Mouse (Mus musculus) MEL (cell line): ENCODE measurements around the gene BC051019. TPM values are rescaled to one million over a fixed set of nuclear protein-coding genes. Genes with fewer than 3 reads are reported as not detected.

ENCODE experiments used
- DNase-seq: peaks from one replicate; pipeline ENCODE4 v3.0.0; 2011; ENCODE audit warnings: low read depth, low spot score
- H3K27ac ChIP-seq: 2 replicates; pipeline ENCODE4 v1.5.1; 2012; ENCODE audit warnings: low read depth, mild to moderate bottlenecking, control low read depth, low read length, moderate library complexity; ENCODE audit not compliant: control insufficient read depth
- H3K27me3 ChIP-seq, 2 experiments: fragments of 150-350 bp in 1 of 2; sonication (generic) in 1 of 2; 2 replicates each; pipeline ENCODE4 v1.6.1; 2012; ENCODE audit warnings: low read length in 2 of 2, mild to moderate bottlenecking in 2 of 2, improper control_type of control experiment in 1 of 2, moderate library complexity in 1 of 2; ENCODE audit not compliant: insufficient read depth in 2 of 2, control insufficient read depth in 1 of 2
- H3K36me3 ChIP-seq, 2 experiments: 2 replicates each; pipeline ENCODE4 v1.6.1; 2012 to 2014; ENCODE audit warnings: low read length in 2 of 2, improper control_type of control experiment in 1 of 2, inconsistent platforms in 1 of 2, mild to moderate bottlenecking in 1 of 2; ENCODE audit not compliant: insufficient read depth in 2 of 2, control insufficient read depth in 1 of 2
- H3K4me1 ChIP-seq, 2 experiments: fragments of 150-350 bp in 1 of 2; sonication (generic) in 1 of 2; 2 replicates each; pipeline ENCODE4 v1.6.1; 2012; ENCODE audit warnings: low read length in 2 of 2, improper control_type of control experiment in 1 of 2, mild to moderate bottlenecking in 1 of 2; ENCODE audit not compliant: insufficient read depth in 2 of 2, control insufficient read depth in 1 of 2
- H3K4me3 ChIP-seq, 2 experiments: fragments of 150-350 bp in 1 of 2; sonication (generic) in 1 of 2; 2 replicates each; pipeline ENCODE4 v1.5.1; 2012; ENCODE audit warnings: low read depth in 2 of 2, low read length in 2 of 2, mild to moderate bottlenecking in 2 of 2, moderate library complexity in 2 of 2, control low read depth in 1 of 2, improper control_type of control experiment in 1 of 2; ENCODE audit not compliant: control insufficient read depth in 1 of 2, insufficient read depth in 1 of 2
- H3K79me2 ChIP-seq: 2 replicates; pipeline ENCODE4 v1.6.1; 2012; ENCODE audit warnings: mild to moderate bottlenecking, low read length, moderate library complexity; ENCODE audit not compliant: control insufficient read depth, poor library complexity, insufficient read depth
- H3K9ac ChIP-seq: 2 replicates; pipeline ENCODE4 v1.6.1; 2012; ENCODE audit warnings: low read depth, mild to moderate bottlenecking, control low read depth, low read length, moderate library complexity; ENCODE audit not compliant: control insufficient read depth, poor library complexity, severe bottlenecking
- H3K9me3 ChIP-seq: fragments of 150-350 bp; sonication (generic); replicated peaks from 2 replicates; pipeline ENCODE4 v1.6.1; 2012; ENCODE audit warnings: mild to moderate bottlenecking, low read length, improper control_type of control experiment, moderate library complexity; ENCODE audit not compliant: insufficient read depth
- CHD1 ChIP-seq: IDR thresholded peaks from 2 replicates; pipeline ENCODE4 v1.6.1; 2012; ENCODE audit warnings: low read depth, mild to moderate bottlenecking, inconsistent platforms, low read length, improper control_type of control experiment
- CHD2 ChIP-seq: IDR thresholded peaks from 2 replicates; pipeline ENCODE4 v1.6.1; 2011; ENCODE audit warnings: low read length, improper control_type of control experiment
- HCFC1 ChIP-seq: IDR thresholded peaks from 2 replicates; pipeline ENCODE4 v1.6.1; 2012; ENCODE audit warnings: low read depth, mild to moderate bottlenecking, inconsistent platforms, low read length, improper control_type of control experiment, moderate library complexity
- JUND ChIP-seq: IDR thresholded peaks from 2 replicates; pipeline ENCODE4 v1.6.1; 2011; ENCODE audit warnings: low read depth, mild to moderate bottlenecking, improper control_type of control experiment, low read length
- KAT2A ChIP-seq: conservative IDR thresholded peaks from 2 replicates; pipeline ENCODE4 v1.6.1; 2012; ENCODE audit warnings: low read depth, low read length, improper control_type of control experiment, inconsistent platforms
- MAZ ChIP-seq: IDR thresholded peaks from 2 replicates; pipeline ENCODE4 v1.6.1; 2012; ENCODE audit warnings: low read depth, mild to moderate bottlenecking, inconsistent platforms, low read length, improper control_type of control experiment
- MYC ChIP-seq: IDR thresholded peaks from 2 replicates; pipeline ENCODE4 v1.6.1; 2011; ENCODE audit warnings: low read depth, mild to moderate bottlenecking, low read length, improper control_type of control experiment, moderate library complexity
- NRF1 ChIP-seq: IDR thresholded peaks from 2 replicates; pipeline ENCODE4 v1.6.1; 2014; ENCODE audit warnings: low read depth, mild to moderate bottlenecking, inconsistent platforms, low read length, improper control_type of control experiment, moderate library complexity; ENCODE audit not compliant: poor library complexity, insufficient read depth, severe bottlenecking
- POLR2A ChIP-seq, 2 experiments: IDR thresholded peaks; 2 replicates each; pipeline ENCODE4 v1.6.1; 2011 to 2012; ENCODE audit warnings: low read length in 2 of 2, mild to moderate bottlenecking in 2 of 2, control low read depth in 1 of 2, improper control_type of control experiment in 1 of 2, low read depth in 1 of 2, moderate library complexity in 1 of 2; ENCODE audit not compliant: control insufficient read depth in 1 of 2, insufficient read depth in 1 of 2, poor library complexity in 1 of 2
- POLR2AphosphoS2 ChIP-seq: IDR thresholded peaks from 2 replicates; pipeline ENCODE4 v1.6.1; 2011; ENCODE audit warnings: low read length, improper control_type of control experiment
- SIN3A ChIP-seq: IDR thresholded peaks from 2 replicates; pipeline ENCODE4 v1.6.1; 2012; ENCODE audit warnings: low read length, improper control_type of control experiment, inconsistent platforms
- TBP ChIP-seq: IDR thresholded peaks from 2 replicates; pipeline ENCODE4 v1.8.0; 2011; ENCODE audit warnings: low read depth, low read length, improper control_type of control experiment
- UBTF ChIP-seq: IDR thresholded peaks from 2 replicates; pipeline ENCODE4 v1.6.1; 2012; ENCODE audit warnings: low read depth, mild to moderate bottlenecking, inconsistent platforms, low read length, improper control_type of control experiment, moderate library complexity, borderline replicate concordance; ENCODE audit not compliant: insufficient read depth
- USF1 ChIP-seq: IDR thresholded peaks from 2 replicates; pipeline ENCODE4 v1.6.1; 2014; ENCODE audit warnings: low read depth, mild to moderate bottlenecking, inconsistent platforms, low read length, improper control_type of control experiment, moderate library complexity
- ZMIZ1 ChIP-seq: IDR thresholded peaks from 2 replicates; pipeline ENCODE4 v1.6.1; 2012; ENCODE audit warnings: low read depth, mild to moderate bottlenecking, inconsistent platforms, low read length, improper control_type of control experiment, moderate library complexity
- ZNF384 ChIP-seq: IDR thresholded peaks from 2 replicates; pipeline ENCODE4 v1.6.1; 2012; ENCODE audit warnings: low read depth, mild to moderate bottlenecking, inconsistent platforms, low read length, improper control_type of control experiment
- polyA plus RNA-seq, 2 experiments: library from polyadenylated mRNA; stranded (reverse) in 1 of 2; unstranded in 1 of 2; fragments of >175 nt in 1 of 2; fragments of >200 nt in 1 of 2; gene quantifications; 2 replicates each; pipeline versions ENCODE4 v1.2.1 to v1.2.4; 2012; ENCODE audit warnings: low replicate concordance in 2 of 2, low read depth in 1 of 2; ENCODE audit not compliant: insufficient read length in 2 of 2, insufficient read depth in 1 of 2, missing spikeins in 1 of 2
- total RNA-seq: library from RNA; depleted of rRNA; stranded (reverse); fragments of 300-350 nt; gene quantifications from 2 replicates; pipeline ENCODE4 v1.2.3, GENCODE M21; 2012

BC051019 gene
- total and polyA plus RNA-seq, 3 experiments = 0.39 TPM; not detected in 2

- Histone ChIP-seq H3K27me3 (no peaks in the 10 kb centered on the region), H3K79me2 (no peaks in the 10 kb centered on the region), H3K4me1 (no peaks in the 10 kb centered on the region), H3K27ac (no peak overlapping the region), H3K9ac (no peak overlapping the region)
- DNase-seq = no peak
- TF ChIP-seq SIN3A (no peak), ZMIZ1 (no peak), POLR2AphosphoS2 (no peak), POLR2A (IDR thresholded peaks at IDR 0.05; ENCODE audit: control insufficient read depth in 1 of 2, insufficient read depth in 1 of 2, low read depth in 1 of 2, low read length in 2 of 2, poor library complexity in 1 of 2) (no peak), MAZ (no peak), TBP (no peak), CHD2 (no peak), KAT2A (no peak), USF1 (no peak), CHD1 (no peak), NRF1 (no peak), UBTF (no peak), HCFC1 (no peak)
- TF ChIP-seq, all 39 proteins: peak for 0
- Histone ChIP-seq H3K36me3 (peaks cover 0 to 5% of the 10 kb centered on the region in 2 experiments; a peak in 2 of 4 replicates), H3K9me3 (no peaks in the 10 kb centered on the region), H3K4me3 (no peak overlapping the region)
These were observed 18.1 kb upstream of the BC051019 start for GRCm38 (mm10) chr7:109741703-109742102.

- Histone ChIP-seq H3K79me2 (no peaks in the 10 kb centered on the region), H3K36me3 (peaks cover 0 to 2% of the 10 kb centered on the region in 2 experiments; a peak in 2 of 4 replicates), H3K9ac (no peak overlapping the region), H3K4me1 (no peaks in the 10 kb centered on the region), H3K4me3 (no peak overlapping the region), H3K9me3 (no peaks in the 10 kb centered on the region), H3K27me3 (no peaks in the 10 kb centered on the region), H3K27ac (no peak overlapping the region)
- DNase-seq = no peak
- TF ChIP-seq MYC = no peak
- no peak for TF ChIP-seq POLR2AphosphoS2
- TF ChIP-seq KAT2A = no peak
- TF ChIP-seq JUND = no peak
- TF ChIP-seq HCFC1 = no peak
- no peak for TF ChIP-seq ZNF384
These were observed 17.4 kb upstream of the BC051019 start for GRCm38 (mm10) chr7:109741060-109741459.
